Mouse (Mus musculus): Measurements from ENCODE around the gene Gm5615. TPM values are rescaled to one million over a fixed set of nuclear protein-coding genes. Genes with fewer than 3 reads are reported as not detected.

The Gm5615 gene
- polyA plus RNA-seq (2015; fragmentation: Nextera tagmentation; extraction: Ambion mirVana), result not detected in 2 replicates

- Histone ChIP-seq H3K9me3 (replicated peaks) (no peaks in the 10 kb centered on the region), H3K9ac (no peak within 1 kb of the TSS), H3K4me2 (replicated peaks) (no peak within 1 kb of the TSS), H3K4me3 (replicated peaks) (no peak within 1 kb of the TSS), H3K36me3 (no peaks in the 10 kb centered on the region), H3K4me1 (no peaks in the 10 kb centered on the region), H3K27me3 (no peaks in the 10 kb centered on the region), H3K27ac (replicated peaks) (no peak within 1 kb of the TSS)
- no peak for ATAC-seq (ENCODE audit: insufficient number of reproducible peaks, low FRiP score, low TSS enrichment, low read depth)
- 90% methylated on average over 2 of the region's 2 CpGs for WGBS
Observed at GRCm38 (mm10) chr9:36541863-36542262, at the start of gene Gm5615. Gene Gm5615, minus strand, starts transcription at chr9:36541963.

- H3K27me3 ChIP-seq, result no peaks in the 10 kb centered on the region
- no peak within 1 kb of the TSS for H3K4me3 ChIP-seq (replicated peaks)
- H3K36me3 ChIP-seq, result no peaks in the 10 kb centered on the region
- no peaks in the 10 kb centered on the region for H3K4me1 ChIP-seq
- no peaks in the 10 kb centered on the region; the same call in 1 of the 2 replicates for H3K9me3 ChIP-seq (replicated peaks)
- WGBS, result 64% methylated on average over 1 of the region's 1 CpGs
- H3K27ac ChIP-seq (replicated peaks), result no peak within 1 kb of the TSS
- H3K4me2 ChIP-seq (replicated peaks), result no peak within 1 kb of the TSS
- H3K9ac ChIP-seq, result no peak within 1 kb of the TSS
- ATAC-seq (ENCODE audit: insufficient number of reproducible peaks, low FRiP score, low TSS enrichment, low read depth), result no peak
Observed at GRCm38 (mm10) chr9:36582535-36582934, 40.8 kb upstream of the Gm5615 start, which contains the start of gene Gm17689. Gene Gm17689, minus strand, starts transcription at chr9:36582635.

- Histone ChIP-seq H3K4me1 (no peaks in the 10 kb centered on the region), H3K27me3 (no peaks in the 10 kb centered on the region), H3K27ac (replicated peaks) (no peak overlapping the region), H3K9me3 (replicated peaks) (no peaks in the 10 kb centered on the region), H3K9ac (no peak overlapping the region), H3K36me3 (no peaks in the 10 kb centered on the region), H3K4me2 (replicated peaks) (no peak overlapping the region), H3K4me3 (replicated peaks) (no peak overlapping the region)
- ATAC-seq (ENCODE audit: insufficient number of reproducible peaks, low FRiP score, low TSS enrichment, low read depth), result no peak
- WGBS, result 81% methylated on average over 5 of the region's 5 CpGs
Observed at GRCm38 (mm10) chr9:36504211-36504610, 37.6 kb downstream of the Gm5615 start.

GRCm38 (mm10) chr9:36495824-36496223 is 45.9 kb downstream of the Gm5615 start:
- H3K27me3 ChIP-seq, result no peaks in the 10 kb centered on the region
- ATAC-seq (ENCODE audit: insufficient number of reproducible peaks, low FRiP score, low TSS enrichment, low read depth), result no peak
- no peaks in the 10 kb centered on the region for H3K9me3 ChIP-seq (replicated peaks)
- H3K36me3 ChIP-seq, result no peaks in the 10 kb centered on the region
- no peak overlapping the region for H3K9ac ChIP-seq
- no peak overlapping the region for H3K27ac ChIP-seq (replicated peaks)
- WGBS, result 50% methylated on average over 1 of the region's 1 CpGs
- no peaks in the 10 kb centered on the region for H3K4me1 ChIP-seq
- no peak overlapping the region for H3K4me3 ChIP-seq (replicated peaks)
- no peak overlapping the region for H3K4me2 ChIP-seq (replicated peaks)

- H3K27ac ChIP-seq (replicated peaks), result no peak overlapping the region
- H3K4me3 ChIP-seq (replicated peaks), result no peak overlapping the region
- H3K9ac ChIP-seq, result no peak overlapping the region
- no peaks in the 10 kb centered on the region for H3K36me3 ChIP-seq
- no peak overlapping the region for H3K4me2 ChIP-seq (replicated peaks)
- no peaks in the 10 kb centered on the region for H3K4me1 ChIP-seq
- no peak for ATAC-seq (ENCODE audit: insufficient number of reproducible peaks, low FRiP score, low TSS enrichment, low read depth)
- H3K27me3 ChIP-seq, result no peaks in the 10 kb centered on the region
- no peaks in the 10 kb centered on the region for H3K9me3 ChIP-seq (replicated peaks)
- WGBS, result 85% methylated on average over 4 of the region's 4 CpGs
Observed at GRCm38 (mm10) chr9:36494501-36495220, 47.1 kb downstream of the Gm5615 start.

Other genes with a start within 250 kb of the Gm5615 start
- gene Gm7257, start 110.1 kb downstream of the Gm5615 start, polyA plus RNA-seq (2015; fragmentation: Nextera tagmentation; extraction: Ambion mirVana), result not detected in 2 replicates
- gene Gm9513, start 66.3 kb downstream of the Gm5615 start, polyA plus RNA-seq (2015; fragmentation: Nextera tagmentation; extraction: Ambion mirVana), result not detected in 2 replicates
- gene Gm17689, start 40.7 kb upstream of the Gm5615 start, polyA plus RNA-seq (2015; fragmentation: Nextera tagmentation; extraction: Ambion mirVana), result not detected in 2 replicates
- not detected in 2 replicates for gene A630095E13Rik, start 101.4 kb upstream of the Gm5615 start, polyA plus RNA-seq (2015; fragmentation: Nextera tagmentation; extraction: Ambion mirVana)
- not detected in 2 replicates for gene Acrv1, start 151.3 kb upstream of the Gm5615 start, polyA plus RNA-seq (2015; fragmentation: Nextera tagmentation; extraction: Ambion mirVana)
- 26.8 and 30.4 TPM in 2 replicates for gene Chek1, start 185.1 kb upstream of the Gm5615 start, polyA plus RNA-seq (2015; fragmentation: Nextera tagmentation; extraction: Ambion mirVana)
- 266 and 270 TPM in 2 replicates for gene Stt3a, start 225.7 kb upstream of the Gm5615 start, polyA plus RNA-seq (2015; fragmentation: Nextera tagmentation; extraction: Ambion mirVana)